ENCODE assay signal across 14 mouse cellular contexts in the genomic region with DNA sequence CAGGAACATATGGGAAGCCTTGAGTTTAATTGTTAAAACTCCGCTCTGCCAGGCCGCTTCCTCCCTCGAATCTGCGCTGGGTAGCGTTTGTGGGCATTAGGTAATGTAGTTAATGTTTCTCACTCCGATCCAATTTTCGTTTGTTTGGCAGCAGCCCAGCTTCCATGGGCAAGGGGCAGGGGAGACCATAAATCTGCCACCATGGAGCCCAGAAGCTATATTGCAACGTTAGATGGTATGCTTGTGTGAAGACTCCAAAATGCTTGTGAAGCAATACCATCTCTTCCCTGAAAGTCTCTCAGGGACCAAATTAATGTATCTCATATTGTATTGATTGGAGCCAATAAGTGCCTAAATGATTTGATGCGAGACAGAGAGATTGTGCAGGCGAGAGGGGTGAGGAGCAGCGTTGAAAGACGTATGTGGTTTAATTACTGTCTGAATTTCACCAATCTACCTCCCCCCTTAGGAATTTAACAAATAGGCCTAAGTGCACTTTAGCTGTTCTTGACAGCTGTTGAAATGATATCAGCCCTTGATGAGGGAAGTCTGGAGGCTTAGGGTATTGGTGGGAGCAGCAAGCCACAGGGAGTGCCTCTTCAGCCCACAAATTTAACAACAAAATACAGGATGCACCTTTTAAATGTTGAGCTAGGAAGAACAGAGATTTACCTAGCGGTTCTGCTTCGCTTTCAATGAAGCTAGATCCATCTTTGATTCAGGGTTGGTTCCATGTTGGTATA.
A peak's percentile ranks its signal among the peaks of the same experiment; 100 is the strongest.
DNase-seq lines count a peak whose midpoint lies in the region; ATAC-seq and TF ChIP-seq lines count a peak whose summit lies in the region.
"Had no signal": no experiment of that assay in that cellular context is flagged by ENCODE, and none has a peak within 500 bp of the region (broad histone marks: within the 10 kb centered on the region; RNA-seq: fewer than 3 reads in every experiment).

No protein-coding gene starts in this region.

- H3K36me3 ChIP-seq in hindbrain, embryonic 13.5 days, result no peaks in the 10 kb centered on the region
- H3K36me3 ChIP-seq in hindbrain, embryonic 11.5 days (ENCODE audit: control insufficient read depth, insufficient read depth, low read length), result no peaks in the 10 kb centered on the region
- no peaks in the 10 kb centered on the region for H3K36me3 ChIP-seq in limb, embryonic 14.5 days (ENCODE audit: control insufficient read depth, insufficient read depth, low read length)
- no peaks in the 10 kb centered on the region for H3K36me3 ChIP-seq in midbrain, embryonic 15.5 days (replicated peaks)
- H3K36me3 ChIP-seq: G1E; heart, embryonic 10.5 days had no signal

- H3K4me2 ChIP-seq in hindbrain, embryonic 13.5 days, result no peak overlapping the region
- no peak overlapping the region for H3K4me2 ChIP-seq in hindbrain, embryonic 11.5 days (replicated peaks; ENCODE audit: low read depth, low read length)
- H3K4me2 ChIP-seq in limb, embryonic 14.5 days (replicated peaks; ENCODE audit: low read depth, low read length, severe bottlenecking), result no peak overlapping the region
- no peak overlapping the region for H3K4me2 ChIP-seq in midbrain, embryonic 15.5 days

- WGBS in hindbrain, embryonic 13.5 days, result 67% methylated on average over 14 of the region's 14 CpGs
- 82% methylated on average over 14 of the region's 14 CpGs for WGBS in hindbrain, embryonic 11.5 days
- 31% methylated on average over 14 of the region's 14 CpGs for WGBS in limb, embryonic 14.5 days
- 81% methylated on average over 14 of the region's 14 CpGs for WGBS in midbrain, embryonic 15.5 days

- no peak overlapping the region for H3K4me3 ChIP-seq in hindbrain, embryonic 13.5 days
- H3K4me3 ChIP-seq in hindbrain, embryonic 11.5 days (ENCODE audit: low read depth, low read length), result no peak overlapping the region
- H3K4me3 ChIP-seq in limb, embryonic 14.5 days (replicated peaks; ENCODE audit: low read length), result no peak overlapping the region
- H3K4me3 ChIP-seq in midbrain, embryonic 15.5 days, result no peak overlapping the region
- H3K4me3 ChIP-seq: heart, embryonic 10.5 days had no signal

- no peak for DNase-seq in hindbrain, embryonic 11.5 days (ENCODE audit: low spot score)
- DNase-seq in MN1 (ENCODE audit: low spot score), result peak; percentile 56
- DNase-seq in embryo, embryonic 11 days, result peak; percentile 9
- peak; percentile 25 for DNase-seq in limb, embryonic 14.5 days (ENCODE audit: low spot score)
- no peak for DNase-seq in urinary bladder, postnatal 14 days (ENCODE audit: low spot score)
- DNase-seq: adrenal gland, postnatal 25 days; gastrocnemius, postnatal 14 days; heart, postnatal 36 days; kidney, adult 8-10 months; right cerebral cortex, postnatal 25 days had no signal

- TF ChIP-seq POLR2A in limb, embryonic 14.5 days (IDR thresholded peaks at IDR 0.05; ENCODE audit: borderline replicate concordance, extremely low read depth, insufficient read depth, insufficient read length), result no peak

- no peak for ATAC-seq in hindbrain, embryonic 13.5 days (ENCODE audit: low FRiP score)
- ATAC-seq in hindbrain, embryonic 11.5 days (ENCODE audit: low FRiP score), result no peak
- peak; percentile 30; the same call in 1 of the 2 replicates for ATAC-seq in limb, embryonic 14.5 days (ENCODE audit: low FRiP score, low read depth)
- no peak for ATAC-seq in midbrain, embryonic 15.5 days (replicated peaks)

- H3K27me3 ChIP-seq in hindbrain, embryonic 13.5 days, result no peaks in the 10 kb centered on the region
- no peaks in the 10 kb centered on the region for H3K27me3 ChIP-seq in hindbrain, embryonic 11.5 days (ENCODE audit: control insufficient read depth, insufficient read depth, low read length)
- no peaks in the 10 kb centered on the region for H3K27me3 ChIP-seq in limb, embryonic 14.5 days (ENCODE audit: control insufficient read depth, insufficient read depth, low read length)
- H3K27me3 ChIP-seq in midbrain, embryonic 15.5 days (replicated peaks), result no peaks in the 10 kb centered on the region

- H3K27ac ChIP-seq in hindbrain, embryonic 13.5 days, result peak overlapping the region; percentile 60
- no peak overlapping the region for H3K27ac ChIP-seq in hindbrain, embryonic 11.5 days (ENCODE audit: low read depth, low read length)
- H3K27ac ChIP-seq in limb, embryonic 14.5 days (replicated peaks; ENCODE audit: low read depth, low read length), result no peak overlapping the region
- no peak overlapping the region for H3K27ac ChIP-seq in midbrain, embryonic 15.5 days
- H3K27ac ChIP-seq: heart, embryonic 10.5 days had no signal

- no peak overlapping the region for H3K9ac ChIP-seq in hindbrain, embryonic 13.5 days
- no peak overlapping the region for H3K9ac ChIP-seq in hindbrain, embryonic 11.5 days (ENCODE audit: low read depth, low read length)
- no peak overlapping the region for H3K9ac ChIP-seq in limb, embryonic 14.5 days (ENCODE audit: low read depth, low read length, severe bottlenecking)
- no peak overlapping the region for H3K9ac ChIP-seq in midbrain, embryonic 15.5 days

- no peaks in the 10 kb centered on the region for H3K9me3 ChIP-seq in hindbrain, embryonic 13.5 days
- no peaks in the 10 kb centered on the region for H3K9me3 ChIP-seq in hindbrain, embryonic 11.5 days (ENCODE audit: control insufficient read depth, low read length)
- no peaks in the 10 kb centered on the region for H3K9me3 ChIP-seq in limb, embryonic 14.5 days (ENCODE audit: control insufficient read depth, low read length)
- H3K9me3 ChIP-seq in midbrain, embryonic 15.5 days, result no peaks in the 10 kb centered on the region
- H3K9me3 ChIP-seq: heart, embryonic 10.5 days had no signal

- peaks cover 16% of the 10 kb centered on the region for H3K4me1 ChIP-seq in hindbrain, embryonic 13.5 days (replicated peaks)
- H3K4me1 ChIP-seq in hindbrain, embryonic 11.5 days (replicated peaks; ENCODE audit: control insufficient read depth, insufficient read depth, low read length), result no peaks in the 10 kb centered on the region
- 0 out of 2 replicates have a peak, but pooled peaks cover 8% of the 10 kb centered on the region for H3K4me1 ChIP-seq in limb, embryonic 14.5 days (ENCODE audit: control insufficient read depth, insufficient read depth, low read length)
- H3K4me1 ChIP-seq in midbrain, embryonic 15.5 days, result no peaks in the 10 kb centered on the region
- H3K4me1 ChIP-seq: heart, embryonic 10.5 days had no signal

Comparison
In these comparisons a context has a peak if more than half of its experiments do, and no peak if none do; other contexts are left out.
1. DNase-seq: peak in MN1 (single experiment), embryo, embryonic 11 days (single experiment) and limb, embryonic 14.5 days (single experiment); none in hindbrain, embryonic 11.5 days (single experiment) and urinary bladder, postnatal 14 days (single experiment).